Mouse (Mus musculus) layer of hippocampus, postnatal 10 days (tissue): ENCODE results near the gene Csrp1. TPM values are rescaled to one million over a fixed set of nuclear protein-coding genes. Genes with fewer than 3 reads are reported as not detected.

Experiments
- DNase-seq, 2 experiments: peaks; one replicate each; pipeline ENCODE4 v3.0.0; 2021; ENCODE audit warnings: low spot score in 2 of 2
- total RNA-seq, 2 experiments: library from RNA; stranded (reverse); gene quantifications; 2 replicates each; pipeline ENCODE4 v1.2.3; 2021

Gene Csrp1
- total RNA-seq, 2 experiments from 2014 or later = 82.2 to 91.4 TPM

DNA sequence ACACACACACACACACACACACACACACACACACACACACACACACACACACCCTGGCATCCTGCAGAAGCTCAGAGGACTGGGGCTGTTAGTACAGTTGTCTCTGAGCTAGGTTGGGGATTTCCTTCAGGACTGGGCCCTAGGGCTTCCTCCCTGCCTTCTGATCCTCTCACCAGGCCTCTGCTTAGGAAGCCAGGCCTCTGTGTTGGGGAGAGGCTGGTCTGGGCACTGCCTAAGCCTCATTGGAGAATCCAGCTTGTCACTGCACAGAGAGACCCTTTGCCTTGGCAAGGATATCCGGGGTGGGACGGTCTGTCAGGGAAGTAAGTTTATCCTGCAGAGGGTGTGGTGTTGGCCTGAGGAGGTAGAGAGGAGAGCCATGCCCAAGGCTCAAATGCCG lies 10.4 kb downstream of the Csrp1 start:
- no peak for DNase-seq

DNA sequence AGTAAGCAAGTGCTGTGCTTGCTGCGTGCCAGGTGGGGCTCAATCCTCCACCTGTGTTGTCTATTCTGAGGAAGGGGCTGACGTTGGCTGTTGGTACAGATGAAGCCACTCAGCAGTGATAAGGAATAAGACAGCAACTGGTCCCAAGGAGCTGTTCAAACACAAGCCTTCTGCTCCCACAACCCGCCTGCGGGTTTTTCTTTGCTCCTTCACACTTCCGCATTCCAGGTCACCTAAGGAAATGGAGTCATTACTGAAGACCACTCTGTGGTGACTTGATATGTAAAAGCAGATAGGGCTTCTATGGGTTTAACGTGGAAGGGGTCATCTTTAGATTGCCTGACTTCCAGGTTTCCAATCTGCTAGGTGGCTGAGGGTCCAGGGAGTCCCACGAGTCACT lies 11.5 kb downstream of the Csrp1 start:
- no peak for DNase-seq

DNA sequence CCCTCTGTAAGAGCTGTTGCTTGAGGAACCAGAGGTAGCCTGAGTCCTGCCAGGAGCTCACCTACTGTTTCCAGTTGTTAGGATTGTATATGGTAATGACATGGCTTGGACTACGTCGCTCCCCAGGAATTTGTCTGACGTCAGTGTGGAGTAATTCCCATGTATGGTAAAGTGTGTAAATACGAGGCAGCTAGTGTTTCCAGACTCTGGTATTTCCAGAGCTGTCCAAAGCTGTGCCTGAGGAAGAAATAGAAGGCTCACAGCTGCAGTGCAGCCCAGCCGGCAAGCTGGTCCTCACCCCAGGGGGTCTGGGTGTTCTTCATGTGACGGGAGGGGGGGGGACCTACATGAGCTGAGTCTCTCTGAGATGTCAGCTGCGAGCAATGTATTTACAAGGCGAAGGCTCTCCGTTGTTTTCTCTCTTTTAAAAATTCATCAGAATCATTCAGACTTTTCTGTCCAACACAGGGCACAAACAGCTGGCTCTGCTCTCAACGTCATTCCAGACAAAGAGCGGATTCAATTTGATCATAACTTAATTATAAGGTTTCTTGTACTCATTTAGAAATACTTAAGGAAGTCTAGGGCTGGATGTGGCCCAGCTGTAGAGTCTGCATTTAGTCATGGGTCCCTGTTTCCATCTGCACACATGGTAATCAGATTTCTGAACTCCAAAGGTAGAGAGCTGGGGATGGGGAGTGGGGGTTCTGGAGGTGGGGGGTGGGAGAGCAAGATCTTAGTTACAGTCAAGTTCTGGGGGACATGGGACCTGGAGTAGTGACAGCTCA lies 12.2 kb downstream of the Csrp1 start:
- no peak for DNase-seq

DNA sequence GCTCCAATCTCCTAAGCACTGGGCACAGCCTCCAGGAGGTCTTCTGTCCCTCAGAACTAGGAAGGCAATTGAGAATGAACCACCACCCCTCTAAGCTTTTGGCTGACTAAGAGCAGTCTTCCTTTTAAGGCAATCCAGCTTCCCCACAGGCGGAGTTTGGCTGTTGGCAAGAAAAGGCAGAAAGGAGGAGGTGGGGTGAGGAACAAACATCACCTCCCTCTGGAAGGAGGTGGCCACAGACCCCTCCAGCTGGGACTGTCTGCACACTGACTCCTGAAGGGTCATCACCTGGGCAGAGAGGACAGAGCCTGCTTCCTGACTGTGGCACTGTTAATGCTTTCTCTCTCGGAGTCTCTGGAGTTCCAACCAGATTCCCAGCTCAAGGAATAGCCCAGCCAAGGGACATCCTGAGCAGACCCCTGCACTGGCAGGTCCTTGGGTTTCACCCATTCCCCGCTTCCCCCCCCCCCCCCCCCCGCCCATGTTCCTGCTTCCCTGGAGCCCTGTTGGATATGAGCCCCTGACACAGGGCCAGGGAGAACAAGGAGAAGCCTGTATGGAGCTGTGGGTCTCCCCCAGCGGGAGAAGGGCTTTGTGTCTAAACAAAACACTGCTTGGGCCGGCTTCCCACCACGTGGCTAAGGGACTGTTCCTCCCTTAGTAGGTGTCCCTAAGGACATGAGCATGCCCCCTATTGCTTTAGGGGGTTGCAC lies 14.5 kb downstream of the Csrp1 start:
- peak; percentile 59 to 72 for DNase-seq

DNA sequence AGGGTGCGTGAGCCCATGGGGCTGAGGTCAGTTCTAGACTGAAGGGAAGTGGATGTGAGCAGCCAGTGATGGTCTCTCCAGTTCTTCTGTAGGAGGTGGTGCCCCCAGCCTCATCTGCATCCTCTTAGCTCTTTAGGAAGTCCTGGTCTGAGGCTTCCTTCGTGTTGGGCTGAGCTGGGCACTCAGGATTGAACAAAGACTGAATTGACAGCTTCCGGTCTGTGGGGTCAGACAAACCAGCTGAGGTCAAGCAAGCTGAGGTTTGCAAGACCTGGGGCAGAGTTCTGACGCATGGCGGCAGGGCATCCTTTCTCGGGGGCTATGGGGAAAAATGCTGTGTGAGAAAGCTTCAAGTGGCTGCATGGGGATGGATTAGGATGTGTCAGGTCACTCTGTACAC lies 15.6 kb downstream of the Csrp1 start:
- no peak for DNase-seq

DNA sequence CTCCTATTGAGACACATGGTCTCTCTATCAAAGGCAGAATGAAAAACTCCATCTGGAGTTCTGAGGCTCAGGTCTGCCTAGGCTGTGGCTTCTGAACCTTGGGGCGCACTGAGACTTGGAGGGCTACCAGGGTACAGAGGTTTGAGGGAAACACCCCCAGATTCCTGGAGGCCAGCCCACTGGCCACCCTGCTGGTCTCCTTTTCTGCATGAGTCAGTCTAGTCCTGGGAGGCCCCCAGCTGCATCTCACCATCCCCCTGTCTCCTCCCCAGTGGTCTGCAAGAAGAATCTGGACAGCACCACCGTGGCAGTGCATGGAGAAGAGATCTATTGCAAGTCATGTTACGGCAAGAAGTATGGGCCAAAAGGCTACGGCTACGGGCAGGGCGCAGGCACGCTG lies 25.1 kb downstream of the Csrp1 start:
- no peak for DNase-seq

DNA sequence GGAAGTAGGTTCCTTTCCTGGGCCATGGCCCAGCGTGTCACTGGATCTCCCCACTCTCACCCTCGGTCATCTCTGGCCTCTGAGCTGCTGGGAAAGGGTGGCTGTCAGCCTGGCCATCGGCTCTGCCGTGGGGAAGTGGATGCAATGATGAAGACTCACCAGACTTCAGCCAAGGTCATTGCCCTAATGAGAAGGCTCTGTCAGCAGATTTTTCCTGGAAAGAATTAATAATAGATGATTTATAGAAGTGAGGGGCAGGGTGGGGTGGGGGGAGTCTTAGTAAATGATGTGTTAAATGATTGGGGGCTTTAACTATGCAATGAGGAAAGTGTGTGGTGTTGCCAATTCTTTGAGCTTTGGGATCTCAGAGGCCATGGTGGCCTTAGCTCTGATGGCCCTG lies 26.4 kb downstream of the Csrp1 start:
- DNase-seq = no peak

DNA sequence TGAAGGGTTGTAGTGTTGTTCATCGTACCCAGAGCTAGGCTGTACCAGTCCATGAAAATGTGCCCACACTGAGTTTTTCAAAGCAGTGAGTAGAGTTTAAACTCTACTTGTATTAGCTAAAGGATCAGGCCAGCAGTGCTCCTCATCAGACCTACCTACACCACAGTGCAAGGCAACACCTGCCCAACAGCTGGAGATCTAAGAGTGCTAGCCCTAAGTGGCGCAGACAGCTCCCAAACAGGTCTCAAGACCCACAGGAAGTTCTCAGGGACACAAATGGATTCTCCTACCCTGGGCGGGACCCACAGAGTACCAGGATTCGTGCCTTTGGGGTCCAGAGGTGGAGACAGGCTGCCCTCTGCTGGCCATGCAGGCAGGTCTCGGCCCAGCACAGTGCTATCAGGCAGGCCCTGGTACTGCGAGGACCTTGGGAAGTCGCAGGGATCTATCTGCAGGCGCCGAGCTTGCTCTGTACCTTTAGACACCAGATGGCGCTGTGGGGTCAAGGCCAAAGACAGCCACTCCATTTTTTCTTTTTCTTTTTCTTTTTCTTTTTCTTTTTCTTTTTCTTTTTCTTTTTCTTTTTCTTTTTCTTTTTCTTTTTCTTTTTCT lies 33.0 kb downstream of the Csrp1 start:
- peak; percentile 92 to 94 for DNase-seq

DNA sequence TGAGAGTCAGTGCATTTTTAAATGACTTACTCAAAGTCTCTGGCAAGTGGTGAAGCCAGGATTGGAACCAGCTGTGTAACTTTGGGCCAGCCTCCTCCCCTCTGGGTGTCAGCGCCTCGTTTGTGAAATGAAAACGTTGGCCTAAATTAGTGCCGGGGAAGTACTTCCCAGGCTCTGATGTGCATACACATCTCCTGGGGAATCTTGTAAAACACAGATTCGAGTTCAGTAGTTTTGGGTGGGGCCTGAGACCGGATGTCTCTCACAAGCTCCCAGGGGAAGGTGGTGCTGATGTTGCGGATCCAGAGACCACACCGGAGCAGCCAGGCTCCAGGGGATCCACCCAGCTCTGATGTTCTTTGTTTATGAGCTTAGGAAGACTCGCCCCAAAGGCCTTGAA lies 35.4 kb downstream of the Csrp1 start:
- DNase-seq = no peak

DNA sequence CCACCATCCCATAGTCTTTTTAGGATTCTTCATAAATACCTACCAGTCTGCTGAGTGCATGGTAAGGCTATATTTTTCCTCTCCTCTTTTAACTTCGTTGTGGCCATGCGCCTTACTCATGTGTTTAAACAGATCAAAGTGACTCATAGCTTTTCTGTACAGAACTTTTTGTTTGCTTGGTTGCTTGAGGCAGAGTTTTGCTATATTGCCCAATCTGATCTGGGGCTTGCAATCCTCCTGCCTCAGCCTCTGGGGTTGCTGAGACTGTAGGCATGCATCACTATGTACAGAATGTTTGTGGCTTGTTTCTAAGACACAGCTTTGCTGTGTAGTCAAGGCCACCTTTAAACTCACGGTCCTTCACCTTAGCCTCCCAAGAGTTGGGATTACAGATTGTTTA lies 36.1 kb downstream of the Csrp1 start:
- no peak for DNase-seq

DNA sequence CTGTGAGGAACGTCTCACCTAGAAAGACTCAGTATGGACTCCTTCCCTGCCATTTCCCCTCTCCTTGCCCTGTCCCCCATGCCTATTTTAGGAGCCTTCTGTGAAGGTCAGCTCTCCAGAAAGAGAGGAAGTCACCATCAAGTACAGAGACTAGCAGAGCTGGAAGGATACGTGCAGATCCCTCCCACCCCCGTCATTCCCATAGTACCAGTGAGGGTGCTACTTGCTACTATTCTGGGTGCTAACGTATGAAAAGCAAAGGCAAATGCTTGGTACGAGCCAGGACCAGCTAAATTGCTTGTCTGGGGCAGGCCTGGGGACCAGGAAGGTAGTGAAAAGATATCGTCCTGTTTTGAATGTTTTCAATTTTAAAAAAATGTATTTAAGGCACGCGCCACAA lies 37.4 kb downstream of the Csrp1 start:
- no peak for DNase-seq

DNA sequence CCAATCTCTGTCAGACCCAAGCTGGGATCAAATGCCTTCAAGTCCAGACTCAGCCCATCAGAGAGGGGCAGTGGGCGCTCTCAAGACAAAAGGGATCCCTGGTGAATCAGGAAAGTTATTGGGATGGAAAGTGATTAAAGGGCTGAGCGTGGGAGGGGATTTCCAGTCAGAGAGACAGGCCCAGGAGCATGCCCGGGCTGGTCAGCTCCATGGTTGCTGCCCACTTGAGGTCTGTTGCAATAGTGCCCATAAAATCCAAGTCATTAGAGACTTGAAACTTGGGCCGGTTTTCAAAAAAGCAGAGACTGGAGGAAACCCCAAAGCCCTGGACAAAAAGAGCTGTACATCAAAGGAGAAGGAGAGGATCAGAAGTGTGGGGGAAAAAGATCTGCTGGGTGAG lies 39.8 kb downstream of the Csrp1 start:
- no peak for DNase-seq

DNA sequence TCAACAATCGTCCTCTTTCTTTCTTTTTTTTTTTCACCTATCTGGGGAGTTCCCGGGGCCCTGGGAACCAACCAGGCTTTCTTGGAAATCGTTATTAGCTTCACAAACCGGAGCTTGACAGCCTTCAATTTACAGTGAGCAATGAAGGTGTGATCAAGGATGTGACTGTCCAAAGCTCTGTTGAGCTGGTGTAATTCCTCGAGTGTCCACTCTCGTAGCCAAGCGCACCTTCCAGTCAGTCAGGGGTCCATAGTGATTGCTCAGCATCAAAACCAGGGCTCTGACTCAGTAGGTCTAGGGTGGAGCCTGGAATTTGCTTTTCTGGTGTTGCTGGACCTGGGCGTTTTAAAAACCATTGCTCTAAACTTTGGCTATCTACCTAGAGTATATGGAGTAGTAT lies 40.4 kb downstream of the Csrp1 start:
- no peak for DNase-seq

DNA sequence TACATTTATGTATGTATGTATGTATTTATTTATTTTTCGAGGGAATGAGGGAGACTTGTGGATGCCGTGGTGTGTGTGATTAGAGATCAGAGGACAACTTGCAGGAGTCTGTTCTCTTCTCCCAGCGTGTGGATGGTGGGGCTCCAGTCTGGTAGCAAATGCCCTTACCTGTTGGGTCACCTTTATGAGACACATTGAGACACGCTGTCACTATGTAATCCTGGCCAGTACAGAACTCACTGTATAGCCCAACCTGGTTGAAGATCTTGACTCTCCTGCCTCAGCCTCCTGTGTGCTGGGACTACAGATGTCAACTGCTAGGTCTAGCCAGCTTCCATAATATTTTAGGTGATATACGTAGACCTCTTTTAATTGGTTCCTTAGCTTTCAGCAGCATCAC lies 41.9 kb downstream of the Csrp1 start:
- no peak for DNase-seq

DNA sequence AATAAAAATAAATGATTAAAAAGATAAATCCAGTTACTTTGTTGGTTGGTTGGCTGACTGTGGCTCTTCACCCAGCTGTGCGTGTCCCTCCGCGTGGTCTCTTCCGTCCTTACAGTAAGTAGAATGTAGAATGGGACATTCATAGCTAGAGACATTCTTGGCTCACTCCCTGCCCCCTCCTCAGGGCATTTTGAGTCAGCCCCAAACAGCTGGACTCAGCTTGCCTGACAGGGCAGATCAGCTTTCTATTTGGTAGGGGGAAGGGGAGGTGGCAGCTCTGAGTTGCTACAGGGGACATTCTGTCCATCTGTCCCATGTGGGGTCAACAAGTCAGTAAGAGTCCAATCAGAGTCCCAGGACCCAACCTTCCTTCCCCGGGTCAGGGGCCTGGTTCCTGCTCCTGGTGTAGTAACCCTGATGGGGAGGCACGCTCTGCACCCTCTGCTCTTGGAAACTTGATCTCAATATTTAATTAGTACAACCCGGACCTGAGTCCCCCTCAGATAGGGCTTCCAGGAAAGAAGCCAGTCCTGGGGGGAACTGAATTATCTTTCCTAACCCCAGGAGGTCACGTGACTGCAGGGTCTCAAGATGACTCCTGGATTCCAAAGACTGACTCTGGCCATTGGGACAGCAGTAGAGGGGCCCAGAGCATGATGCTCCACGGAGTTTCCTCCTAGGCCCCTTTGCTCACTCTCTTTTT lies 43.8 kb downstream of the Csrp1 start:
- DNase-seq = no peak

DNA sequence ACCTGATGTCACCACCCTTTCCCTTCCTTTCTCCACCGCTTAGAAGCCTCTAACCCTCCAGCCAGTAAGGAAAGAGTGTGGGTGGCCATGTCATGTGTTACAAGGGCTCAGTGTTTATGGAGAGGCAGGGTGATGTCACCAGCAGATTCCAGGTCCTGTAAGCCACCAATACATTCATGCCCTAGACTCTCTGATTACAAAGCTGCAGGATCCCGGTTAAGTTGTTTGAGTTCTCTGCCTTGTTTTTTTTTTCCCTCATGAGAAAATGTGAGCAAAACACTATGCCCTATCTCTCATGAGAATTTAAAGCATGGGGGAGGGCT lies 44.3 kb downstream of the Csrp1 start:
- DNase-seq = no peak

DNA sequence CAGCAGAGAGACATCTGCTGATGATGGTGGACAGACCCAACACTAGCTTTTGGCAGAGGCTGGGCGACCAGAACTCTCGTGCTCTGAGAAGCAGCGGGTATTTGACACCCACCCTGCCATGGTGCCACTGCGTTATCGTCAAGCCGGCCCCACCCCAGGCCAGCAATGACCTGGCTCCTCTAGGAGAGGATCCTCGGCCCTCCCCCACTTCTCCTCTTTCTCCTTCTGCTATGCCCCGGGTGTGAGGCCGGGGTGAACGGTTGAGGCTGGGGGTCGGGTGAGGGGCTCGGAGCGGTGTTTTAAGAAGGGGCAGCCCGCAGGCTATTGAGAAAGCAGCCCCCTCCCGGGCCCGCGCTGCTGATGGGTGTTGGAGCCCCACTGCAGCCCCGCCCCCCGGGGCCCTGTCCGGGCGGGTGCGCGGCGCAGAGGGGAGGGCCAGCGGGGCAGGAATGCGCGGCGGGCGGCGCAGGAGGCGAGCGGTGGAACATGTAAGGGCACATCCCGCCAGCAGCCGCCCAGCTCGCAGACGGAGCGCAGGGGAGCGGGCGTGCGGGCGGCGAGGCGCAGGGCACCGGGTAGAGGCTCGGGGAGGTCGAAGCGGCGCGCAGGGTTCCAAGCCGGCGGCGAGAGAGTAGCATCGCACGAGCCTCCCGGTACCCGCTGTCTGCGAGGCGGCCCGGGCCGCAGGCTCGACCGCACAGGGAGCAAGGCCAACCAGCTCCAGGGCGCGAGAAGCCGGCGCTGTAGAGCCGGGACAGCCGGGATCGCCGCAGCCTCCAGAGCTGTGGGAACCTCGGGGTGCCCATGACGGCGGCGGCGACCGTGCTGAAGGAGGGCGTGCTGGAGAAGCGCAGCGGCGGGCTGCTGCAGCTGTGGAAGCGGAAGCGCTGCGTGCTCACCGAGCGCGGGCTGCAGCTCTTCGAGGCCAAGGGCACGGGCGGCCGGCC lies 46.1 kb downstream of the Csrp1 start, which contains the start of gene Phlda3:
Gene Phlda3, plus strand, starts transcription at position 475 of the 947 bp plus-strand sequence.
- DNase-seq = peak; percentile 57 to 73

DNA sequence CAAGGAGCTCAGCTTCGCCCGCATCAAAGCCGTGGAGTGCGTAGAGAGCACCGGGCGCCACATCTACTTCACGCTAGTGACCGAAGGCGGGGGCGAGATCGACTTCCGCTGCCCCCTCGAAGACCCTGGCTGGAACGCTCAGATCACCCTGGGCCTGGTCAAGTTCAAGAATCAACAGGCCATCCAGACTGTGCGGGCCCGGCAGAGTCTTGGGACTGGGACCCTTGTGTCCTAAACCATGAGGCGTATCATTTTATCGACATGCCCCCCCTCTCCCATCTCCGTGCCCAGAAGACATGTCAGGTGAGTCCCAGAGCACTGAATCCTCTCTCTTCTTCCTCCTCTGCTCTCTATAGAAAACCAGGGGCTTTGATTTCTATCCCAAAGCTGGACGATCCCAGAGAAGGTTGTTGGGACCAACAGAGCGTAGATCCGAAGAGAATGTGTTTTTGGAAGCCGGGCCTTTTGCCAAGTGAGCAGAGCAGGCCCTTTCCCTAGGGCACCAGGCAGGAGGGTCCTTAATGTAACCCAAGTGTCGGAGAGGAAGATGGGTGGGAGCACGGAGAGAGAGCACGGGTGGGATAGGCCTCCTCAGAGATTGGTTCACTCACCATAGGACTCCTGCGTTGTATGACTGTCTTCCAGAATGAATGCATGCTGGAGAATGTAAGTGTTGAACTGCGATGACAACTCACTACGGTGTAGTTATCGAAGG lies 46.9 kb downstream of the Csrp1 start:
- DNase-seq = no peak

DNA sequence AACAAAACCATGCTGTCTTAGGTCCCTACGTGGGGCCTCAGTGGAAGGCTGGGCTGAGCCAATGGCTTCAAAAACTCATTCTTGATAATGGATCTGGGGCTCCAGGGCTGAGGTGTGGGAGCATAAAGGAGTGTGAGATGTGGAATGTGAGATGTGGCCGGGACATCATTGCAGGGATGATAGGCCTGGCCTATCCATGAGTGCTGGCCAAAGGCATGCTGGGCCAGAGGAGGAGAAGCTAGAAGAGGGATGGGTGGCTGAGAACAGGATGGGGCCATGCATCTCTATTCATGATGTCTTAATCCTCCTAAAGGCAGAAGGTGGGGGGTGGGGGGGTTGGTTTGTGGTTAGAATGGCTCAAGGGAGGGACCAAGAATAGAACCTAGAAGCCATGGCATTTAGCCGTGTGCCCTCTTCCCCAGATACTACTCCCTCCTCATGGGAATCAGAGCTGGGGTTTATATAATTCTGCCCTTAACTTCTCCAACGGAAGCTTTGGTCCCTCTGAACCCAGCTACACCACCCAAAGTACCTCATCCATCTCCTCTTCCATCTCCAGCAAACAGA lies 47.5 kb downstream of the Csrp1 start:
- no peak for DNase-seq

DNA sequence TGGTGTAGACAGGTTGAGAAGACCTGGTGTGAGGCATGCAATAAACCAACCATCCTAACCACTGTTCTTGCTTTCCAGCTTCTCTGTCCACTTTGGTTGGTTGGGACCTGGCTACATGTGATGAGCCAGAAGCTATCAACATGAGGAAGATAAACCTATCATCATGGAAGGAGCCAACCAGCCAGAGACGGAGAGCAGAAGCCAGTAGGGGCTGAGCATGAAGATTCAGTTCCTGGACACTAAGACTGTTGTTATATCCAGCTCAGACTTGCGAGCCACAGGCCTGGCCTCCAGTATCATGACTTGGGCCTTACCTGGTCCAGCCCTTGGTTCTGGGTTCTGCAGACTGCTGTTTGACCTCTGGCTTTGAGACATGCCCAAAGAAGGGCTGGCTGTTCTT lies 48.5 kb downstream of the Csrp1 start:
- no peak for DNase-seq
